Mouse (Mus musculus): ENCODE data around the gene Gm28047. TPM values are rescaled to one million over a fixed set of nuclear protein-coding genes. Genes with fewer than 3 reads are reported as not detected.
A peak's percentile ranks its signal among the peaks of the same experiment; 100 is the strongest.

Gm28047 gene
- polyA plus RNA-seq, 1 experiment from 2014 or later, result not detected

DNA sequence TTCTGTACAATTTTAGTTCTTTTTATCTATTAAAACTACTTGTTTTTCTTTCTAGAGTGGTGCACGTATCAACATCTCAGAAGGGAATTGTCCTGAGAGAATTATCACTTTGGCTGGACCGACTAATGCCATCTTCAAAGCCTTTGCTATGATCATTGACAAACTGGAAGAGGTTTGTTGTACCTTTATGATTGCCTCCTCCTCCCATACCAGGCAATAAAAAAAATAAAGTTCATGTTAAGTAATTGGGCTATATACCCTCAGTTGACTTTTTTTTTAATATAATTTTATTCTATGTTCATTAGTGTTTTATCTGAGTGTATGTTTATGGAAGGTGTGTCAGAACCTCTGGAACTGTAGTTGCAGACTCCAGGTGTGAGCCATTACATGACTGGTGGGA, 150.3 kb downstream of the Gm28047 start:
- WGBS, result 87% methylated on average over 2 of the region's 2 CpGs
- no peaks in the 10 kb centered on the region for H3K27me3 ChIP-seq
- H3K9me3 ChIP-seq, result no peaks in the 10 kb centered on the region
- no peak overlapping the region for H3K4me3 ChIP-seq
- H3K36me3 ChIP-seq, result peaks cover 60% of the 10 kb centered on the region
- H3K27ac ChIP-seq, result no peak overlapping the region
- H3K4me1 ChIP-seq, result peaks cover 12% of the 10 kb centered on the region
- ATAC-seq (ENCODE audit: insufficient number of reproducible peaks, insufficient read depth, low FRiP score, low TSS enrichment, low read depth), result no peak
- no peak overlapping the region for H3K4me2 ChIP-seq
- H3K9ac ChIP-seq, result no peak overlapping the region

MicroRNAs within 50 kb of the gene (microRNA counts, 519-probe panel; counts per million panel counts)
- microRNA mmu-miR-688, result 2,032 counts per million, percentile 53 among the panel's probes with 10 or more counts

Small RNA genes lying within 50 kb of the gene (microRNA-seq; reads per million reads assigned to microRNA genes)
- not detected for gene Mir688

Other genes with a start within 250 kb of the Gm28047 start
- 12.3 and 14.1 TPM in 2 replicates for gene Sp1, start 218.9 kb downstream of the Gm28047 start, polyA plus RNA-seq (2015; fragmentation: Nextera tagmentation; extraction: Ambion mirVana)
- gene Amhr2, start 179.7 kb downstream of the Gm28047 start, polyA plus RNA-seq (2015; fragmentation: Nextera tagmentation; extraction: Ambion mirVana), result not detected in 2 replicates
- 74.8 and 79.2 TPM in 2 replicates for gene Prr13, start 166.0 kb downstream of the Gm28047 start, polyA plus RNA-seq (2015; fragmentation: Nextera tagmentation; extraction: Ambion mirVana)
- 262 and 269 TPM in 2 replicates for gene Pcbp2, start 154.5 kb downstream of the Gm28047 start, polyA plus RNA-seq (2015; fragmentation: Nextera tagmentation; extraction: Ambion mirVana)
- gene Gm10337, start 121.3 kb downstream of the Gm28047 start, polyA plus RNA-seq (2015; fragmentation: Nextera tagmentation; extraction: Ambion mirVana), result 5.2 and 9.0 TPM in 2 replicates
- 24.1 and 25.2 TPM in 2 replicates for gene Map3k12, start 108.0 kb downstream of the Gm28047 start, polyA plus RNA-seq (2015; fragmentation: Nextera tagmentation; extraction: Ambion mirVana)
- 100 and 110 TPM in 2 replicates for gene Tarbp2, start 106.9 kb downstream of the Gm28047 start, polyA plus RNA-seq (2015; fragmentation: Nextera tagmentation; extraction: Ambion mirVana)
- 2.9 and 3.8 TPM in 2 replicates for gene Npff, start 100.1 kb downstream of the Gm28047 start, polyA plus RNA-seq (2015; fragmentation: Nextera tagmentation; extraction: Ambion mirVana)
- 44.9 and 46.2 TPM in 2 replicates for gene Atf7, start 397 bp upstream of the Gm28047 start, polyA plus RNA-seq (2015; fragmentation: Nextera tagmentation; extraction: Ambion mirVana)
- 52.6 and 56.3 TPM in 2 replicates for gene Atp5g2, start 47.3 kb upstream of the Gm28047 start, polyA plus RNA-seq (2015; fragmentation: Nextera tagmentation; extraction: Ambion mirVana)
- 53.4 and 62.8 TPM in 2 replicates for gene Calcoco1, start 97.1 kb upstream of the Gm28047 start, polyA plus RNA-seq (2015; fragmentation: Nextera tagmentation; extraction: Ambion mirVana)